In the genomic region with DNA sequence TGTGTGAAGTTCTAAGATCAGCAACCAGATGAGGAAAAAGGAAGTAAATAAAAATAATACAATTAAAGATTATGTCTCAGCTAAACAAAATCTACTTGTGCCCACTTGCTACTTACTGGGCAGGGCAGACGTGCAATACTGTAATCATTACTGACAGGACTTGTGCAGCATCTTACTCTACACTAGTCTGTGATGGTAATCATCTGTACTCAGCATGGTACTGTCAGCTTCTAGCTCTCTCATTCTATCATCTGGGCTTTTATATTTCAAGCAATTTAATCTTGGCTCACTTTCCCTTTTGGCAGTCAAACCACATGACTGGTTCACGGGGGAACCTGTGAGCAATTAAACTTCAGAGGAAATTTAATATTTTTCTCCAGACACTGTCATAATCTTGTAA, we compare ENCODE assay signal across 28 mouse cellular contexts.
DNase-seq lines count a peak whose midpoint lies in the region; ATAC-seq and TF ChIP-seq lines count a peak whose summit lies in the region.
"Had no signal": no experiment of that assay in that cellular context is flagged by ENCODE, and none has a peak within 500 bp of the region (broad histone marks: within the 10 kb centered on the region; RNA-seq: fewer than 3 reads in every experiment).

No protein-coding gene starts in this region.

- no peak overlapping the region for H3K27ac ChIP-seq in embryonic facial prominence, embryonic 11.5 days (replicated peaks; ENCODE audit: low read depth, low read length)
- no peak overlapping the region for H3K27ac ChIP-seq in embryonic facial prominence, embryonic 10.5 days (replicated peaks)
- H3K27ac ChIP-seq in limb, embryonic 13.5 days: no peak overlapping the region
- H3K27ac ChIP-seq in limb, embryonic 10.5 days: no peak overlapping the region
- no peak overlapping the region for H3K27ac ChIP-seq in limb, embryonic 14.5 days (replicated peaks; ENCODE audit: low read depth, low read length)
- H3K27ac ChIP-seq: forebrain, embryonic 12.5 days; forebrain, embryonic 15.5 days; heart, embryonic 15.5 days; hindbrain, embryonic 10.5 days; hindbrain, embryonic 15.5 days had no signal

- H3K9ac ChIP-seq in embryonic facial prominence, embryonic 11.5 days (replicated peaks; ENCODE audit: low read length): no peak overlapping the region
- no peak overlapping the region for H3K9ac ChIP-seq in limb, embryonic 13.5 days
- no peak overlapping the region for H3K9ac ChIP-seq in limb, embryonic 14.5 days (ENCODE audit: low read depth, low read length, severe bottlenecking)
- H3K9ac ChIP-seq: forebrain, embryonic 12.5 days; forebrain, embryonic 15.5 days; heart, embryonic 12.5 days; heart, embryonic 15.5 days; hindbrain, embryonic 15.5 days had no signal

- no peak for ATAC-seq in embryonic facial prominence, embryonic 11.5 days (replicated peaks; ENCODE audit: insufficient number of reproducible peaks, low FRiP score, low TSS enrichment, low read depth)
- peak; percentile 44; the same call in 1 of the 2 replicates for ATAC-seq in limb, embryonic 13.5 days (ENCODE audit: low FRiP score, low read depth)
- ATAC-seq in limb, embryonic 14.5 days (ENCODE audit: low FRiP score, low read depth): no peak
- ATAC-seq: inflammation-experienced regulatory T-cells, adult 6 months; Patski had no signal

- DNase-seq in embryonic facial prominence, embryonic 11.5 days (ENCODE audit: low spot score): peak; percentile 2
- DNase-seq in embryonic facial prominence, embryonic 10.5 days (ENCODE audit: low spot score): no peak
- DNase-seq in limb, embryonic 10.5 days (ENCODE audit: low spot score): no peak
- peak; percentile 25 for DNase-seq in brain, embryonic 14.5 days (ENCODE audit: low read depth)
- peak; percentile 36 for DNase-seq in limb, embryonic 14.5 days (ENCODE audit: low spot score)
- DNase-seq in thymus, adult 18-20 months: no peak
- DNase-seq: adrenal gland, postnatal 10 days; adrenal gland, postnatal 36 days; cerebellum, adult 11 months; cerebellum, adult 2 months; cerebellum, adult 9-11 months; cerebellum, postnatal 25 days; gastrocnemius, postnatal 25 days; heart, adult 18-20 months; heart, postnatal 10 days; heart, postnatal 36 days had no signal

- WGBS in embryonic facial prominence, embryonic 11.5 days: 51% methylated on average over 2 of the region's 2 CpGs
- 77% methylated on average over 2 of the region's 2 CpGs for WGBS in embryonic facial prominence, embryonic 10.5 days
- 54% methylated on average over 2 of the region's 2 CpGs for WGBS in limb, embryonic 13.5 days
- 75% methylated on average over 2 of the region's 2 CpGs for WGBS in limb, embryonic 10.5 days
- WGBS in limb, embryonic 14.5 days: 27% methylated on average over 2 of the region's 2 CpGs

- H3K27me3 ChIP-seq in embryonic facial prominence, embryonic 11.5 days (ENCODE audit: control insufficient read depth, insufficient read depth, low read length): no peaks in the 10 kb centered on the region
- H3K27me3 ChIP-seq in embryonic facial prominence, embryonic 10.5 days (replicated peaks; ENCODE audit: low read depth, poor library complexity, severe bottlenecking): no peaks in the 10 kb centered on the region
- H3K27me3 ChIP-seq in limb, embryonic 13.5 days: no peaks in the 10 kb centered on the region
- no peaks in the 10 kb centered on the region for H3K27me3 ChIP-seq in limb, embryonic 10.5 days (ENCODE audit: low read depth, poor library complexity, severe bottlenecking)
- H3K27me3 ChIP-seq in limb, embryonic 14.5 days (ENCODE audit: control insufficient read depth, insufficient read depth, low read length): no peaks in the 10 kb centered on the region
- H3K27me3 ChIP-seq: CH12.LX; forebrain, embryonic 12.5 days; forebrain, embryonic 15.5 days; heart, embryonic 12.5 days; heart, embryonic 15.5 days; hindbrain, embryonic 15.5 days; Patski had no signal

- TF ChIP-seq POLR2A in brain, embryonic 14.5 days (IDR thresholded peaks at IDR 0.05; ENCODE audit: borderline replicate concordance, extremely low read depth, insufficient read depth, insufficient read length, poor library complexity, severe bottlenecking): no peak
- TF ChIP-seq POLR2A in limb, embryonic 14.5 days (IDR thresholded peaks at IDR 0.05; ENCODE audit: borderline replicate concordance, extremely low read depth, insufficient read depth, insufficient read length): no peak

- H3K4me1 ChIP-seq in embryonic facial prominence, embryonic 11.5 days (ENCODE audit: control insufficient read depth, insufficient read depth, low read length): no peaks in the 10 kb centered on the region
- no peaks in the 10 kb centered on the region for H3K4me1 ChIP-seq in embryonic facial prominence, embryonic 10.5 days
- H3K4me1 ChIP-seq in limb, embryonic 13.5 days: no peaks in the 10 kb centered on the region
- no peaks in the 10 kb centered on the region for H3K4me1 ChIP-seq in limb, embryonic 10.5 days
- no peaks in the 10 kb centered on the region for H3K4me1 ChIP-seq in limb, embryonic 14.5 days (ENCODE audit: control insufficient read depth, insufficient read depth, low read length)
- H3K4me1 ChIP-seq: forebrain, embryonic 12.5 days; forebrain, embryonic 15.5 days; heart, embryonic 12.5 days; heart, embryonic 15.5 days; hindbrain, embryonic 10.5 days; hindbrain, embryonic 15.5 days had no signal

- no peak overlapping the region for H3K4me3 ChIP-seq in embryonic facial prominence, embryonic 11.5 days (ENCODE audit: low read depth, low read length)
- H3K4me3 ChIP-seq in embryonic facial prominence, embryonic 10.5 days: no peak overlapping the region
- no peak overlapping the region for H3K4me3 ChIP-seq in limb, embryonic 13.5 days
- no peak overlapping the region for H3K4me3 ChIP-seq in limb, embryonic 10.5 days
- no peak overlapping the region for H3K4me3 ChIP-seq in limb, embryonic 14.5 days (replicated peaks; ENCODE audit: low read length)
- H3K4me3 ChIP-seq: erythroblast, embryonic 14.5 days; forebrain, embryonic 12.5 days; forebrain, embryonic 15.5 days; heart, embryonic 12.5 days; heart, embryonic 15.5 days; hindbrain, embryonic 10.5 days; hindbrain, embryonic 15.5 days had no signal

- TF ChIP-seq CTCF in brain, embryonic 14.5 days (IDR thresholded peaks at IDR 0.05; ENCODE audit: borderline replicate concordance, extremely low read depth, insufficient read depth, insufficient read length): no peak

- H3K9me3 ChIP-seq in embryonic facial prominence, embryonic 11.5 days (replicated peaks; ENCODE audit: control insufficient read depth, low read length): no peaks in the 10 kb centered on the region
- H3K9me3 ChIP-seq in embryonic facial prominence, embryonic 10.5 days: no peaks in the 10 kb centered on the region
- H3K9me3 ChIP-seq in limb, embryonic 13.5 days: no peaks in the 10 kb centered on the region
- H3K9me3 ChIP-seq in limb, embryonic 10.5 days (replicated peaks): no peaks in the 10 kb centered on the region
- H3K9me3 ChIP-seq in limb, embryonic 14.5 days (ENCODE audit: control insufficient read depth, low read length): no peaks in the 10 kb centered on the region
- H3K9me3 ChIP-seq: forebrain, embryonic 12.5 days; forebrain, embryonic 15.5 days; G1E; heart, embryonic 15.5 days; hindbrain, embryonic 10.5 days; hindbrain, embryonic 15.5 days had no signal

- H3K4me2 ChIP-seq in embryonic facial prominence, embryonic 11.5 days (ENCODE audit: low read depth, low read length): no peak overlapping the region
- H3K4me2 ChIP-seq in limb, embryonic 13.5 days (replicated peaks): no peak overlapping the region
- H3K4me2 ChIP-seq in limb, embryonic 14.5 days (replicated peaks; ENCODE audit: low read depth, low read length, severe bottlenecking): no peak overlapping the region
- H3K4me2 ChIP-seq: forebrain, embryonic 12.5 days; forebrain, embryonic 15.5 days; heart, embryonic 12.5 days; heart, embryonic 15.5 days; hindbrain, embryonic 15.5 days had no signal

- H3K36me3 ChIP-seq in embryonic facial prominence, embryonic 11.5 days (replicated peaks; ENCODE audit: control insufficient read depth, insufficient read depth, low read depth, low read length): no peaks in the 10 kb centered on the region
- H3K36me3 ChIP-seq in embryonic facial prominence, embryonic 10.5 days (replicated peaks): no peaks in the 10 kb centered on the region
- H3K36me3 ChIP-seq in limb, embryonic 13.5 days: no peaks in the 10 kb centered on the region
- H3K36me3 ChIP-seq in limb, embryonic 10.5 days: no peaks in the 10 kb centered on the region
- H3K36me3 ChIP-seq in limb, embryonic 14.5 days (ENCODE audit: control insufficient read depth, insufficient read depth, low read length): no peaks in the 10 kb centered on the region
- H3K36me3 ChIP-seq: forebrain, embryonic 12.5 days; forebrain, embryonic 15.5 days; G1E; heart, embryonic 12.5 days; heart, embryonic 15.5 days; hindbrain, embryonic 10.5 days; hindbrain, embryonic 15.5 days had no signal

Comparison
In these comparisons a context has a peak if more than half of its experiments do, and no peak if none do; other contexts are left out.
1. DNase-seq: peak in embryonic facial prominence, embryonic 11.5 days (single experiment), brain, embryonic 14.5 days (single experiment) and limb, embryonic 14.5 days (single experiment); none in embryonic facial prominence, embryonic 10.5 days (single experiment), limb, embryonic 10.5 days (single experiment) and thymus, adult 18-20 months (0 of 2).